Mouse (Mus musculus) ovary, adult 18-20 months (tissue): ENCODE results near the gene Thg1l.
A peak's percentile ranks its signal among the peaks of the same experiment; 100 is the strongest.

Source experiments
- DNase-seq: peaks from one replicate; pipeline ENCODE4 v3.0.0; 2022; ENCODE audit warnings: low spot score, mixed read lengths

Thg1l gene

GRCm38 (mm10) chr11:45927456-45927855 is 27.8 kb downstream of the Thg1l start:
- no peak for DNase-seq

DNA sequence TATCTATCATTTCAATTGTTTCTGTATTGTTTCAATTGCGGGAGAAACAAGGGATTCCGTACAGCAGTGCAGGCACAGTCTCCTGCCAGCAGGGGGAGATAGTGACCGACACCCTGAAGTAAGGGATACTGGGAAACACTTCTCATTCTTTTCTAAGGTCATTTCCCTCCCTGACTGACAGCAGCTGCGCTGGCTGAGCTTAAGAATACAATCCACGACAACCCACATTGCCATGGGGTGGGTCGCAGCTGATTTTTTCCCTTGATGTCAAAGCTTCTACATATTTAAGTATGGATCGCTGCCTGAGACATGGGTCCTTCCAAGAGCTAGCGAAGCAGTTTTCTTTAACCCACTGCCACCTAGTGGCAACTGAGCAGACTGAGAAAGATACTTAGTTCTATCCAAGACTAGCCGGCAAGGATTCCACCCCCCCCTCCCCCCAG is 28.6 kb downstream of the Thg1l start:
- peak; percentile 40 for DNase-seq

DNA sequence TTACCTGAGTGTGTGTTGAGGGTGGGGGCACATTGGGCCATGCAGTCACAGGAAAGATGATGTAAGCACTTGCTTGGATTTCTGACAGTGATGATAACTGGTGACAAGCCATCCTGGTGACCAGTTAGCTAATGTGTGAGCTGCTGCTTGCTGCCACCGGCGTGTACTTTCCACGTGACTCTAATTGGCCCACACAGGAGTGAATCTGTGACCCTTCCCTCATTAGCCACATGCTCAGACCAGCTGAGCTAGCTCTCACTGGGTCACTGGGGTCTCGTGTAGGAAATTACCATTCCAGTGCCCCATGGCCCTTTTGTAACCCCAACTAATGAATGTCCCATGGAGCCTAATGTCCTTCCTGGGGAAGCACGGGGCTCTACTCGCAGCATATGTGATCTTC is 29.9 kb downstream of the Thg1l start:
- no peak for DNase-seq

DNA sequence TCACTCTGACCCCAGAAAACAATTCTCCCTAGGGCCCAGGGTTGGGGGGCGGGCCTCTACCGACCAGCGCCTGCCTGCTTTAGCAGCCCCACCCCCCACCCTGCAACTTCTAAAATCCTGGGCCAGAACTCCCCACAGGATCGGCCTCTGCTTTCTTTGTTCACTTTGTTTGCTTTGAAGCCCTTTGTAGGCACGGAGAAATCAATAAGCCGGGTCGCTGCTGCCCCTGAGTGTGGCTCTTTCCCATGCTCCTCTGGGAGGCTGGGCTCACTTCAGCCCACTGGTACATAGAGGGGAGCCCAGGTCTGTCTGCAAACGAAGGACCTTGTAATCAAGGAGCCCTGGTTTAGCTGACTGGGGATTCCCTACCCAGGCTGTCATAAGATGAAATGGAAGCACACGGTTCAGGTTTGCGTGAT is 33.8 kb downstream of the Thg1l start:
- DNase-seq, result no peak

DNA sequence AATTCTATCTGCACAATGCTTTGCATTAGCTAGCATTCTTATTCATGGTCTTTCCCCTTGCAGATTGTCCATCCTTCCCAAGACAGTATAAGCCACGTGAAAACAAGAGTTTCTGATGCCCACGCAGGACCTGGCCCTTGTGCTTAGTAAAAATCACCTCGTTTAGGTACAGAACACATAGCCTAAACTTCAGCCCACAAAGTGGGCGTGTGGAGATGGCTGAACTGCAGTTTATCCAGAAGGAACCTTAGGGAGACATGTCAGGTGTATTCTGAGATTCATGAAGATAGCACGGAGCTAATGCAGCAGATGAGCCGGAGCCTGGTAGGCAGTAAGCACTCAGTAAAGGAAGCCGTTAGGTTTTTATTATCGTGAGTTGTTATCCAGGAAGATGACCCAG is 34.3 kb downstream of the Thg1l start:
- no peak for DNase-seq

GRCm38 (mm10) chr11:45918836-45919235 is 36.5 kb downstream of the Thg1l start:
- no peak for DNase-seq

DNA sequence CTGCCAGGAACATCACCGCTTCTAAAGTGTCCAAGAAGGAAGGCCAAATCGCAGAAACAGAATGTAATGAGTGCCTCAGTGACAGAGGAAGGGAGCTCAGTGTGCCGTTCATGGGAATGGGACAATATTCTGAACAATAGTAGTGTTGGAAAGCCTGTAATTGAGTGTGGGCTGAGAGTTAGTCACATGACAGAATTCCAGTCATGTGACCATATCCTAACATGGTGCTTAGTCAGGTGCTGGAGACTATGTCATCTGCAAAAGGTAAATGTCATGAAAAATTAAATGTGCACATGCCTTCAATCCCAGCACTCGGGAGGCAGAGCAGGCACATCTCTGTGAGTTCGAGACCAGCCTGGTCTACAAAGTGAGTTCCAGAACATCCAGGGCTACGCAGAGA is 37.3 kb downstream of the Thg1l start:
- DNase-seq, result no peak

- no peak for DNase-seq
Measured at GRCm38 (mm10) chr11:45916196-45916595, 39.1 kb downstream of the Thg1l start.

DNA sequence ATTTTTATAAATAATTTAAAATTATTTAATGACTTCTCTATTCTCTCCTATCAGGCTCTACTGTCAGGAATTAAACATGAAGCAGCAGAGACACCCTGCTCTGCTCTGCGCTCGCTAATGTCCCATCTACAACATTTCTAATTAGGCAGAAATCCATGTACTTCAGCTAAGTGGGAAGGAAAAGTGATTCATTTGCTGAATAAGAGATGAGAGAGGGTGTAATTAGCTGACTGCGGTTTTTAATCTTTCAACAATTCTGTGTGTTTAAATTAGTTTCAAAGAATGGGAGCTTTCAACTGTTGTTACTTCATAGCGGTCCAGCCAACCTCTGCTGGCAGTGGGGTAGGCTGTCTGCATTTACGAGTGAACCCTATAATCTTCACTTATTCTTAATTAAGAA is 44.6 kb downstream of the Thg1l start:
- no peak for DNase-seq

GRCm38 (mm10) chr11:45908894-45909293 is 46.4 kb downstream of the Thg1l start:
- no peak for DNase-seq

GRCm38 (mm10) chr11:45908070-45908469 is 47.2 kb downstream of the Thg1l start:
- no peak for DNase-seq

GRCm38 (mm10) chr11:45907301-45907700 is 48.0 kb downstream of the Thg1l start:
- no peak for DNase-seq

DNA sequence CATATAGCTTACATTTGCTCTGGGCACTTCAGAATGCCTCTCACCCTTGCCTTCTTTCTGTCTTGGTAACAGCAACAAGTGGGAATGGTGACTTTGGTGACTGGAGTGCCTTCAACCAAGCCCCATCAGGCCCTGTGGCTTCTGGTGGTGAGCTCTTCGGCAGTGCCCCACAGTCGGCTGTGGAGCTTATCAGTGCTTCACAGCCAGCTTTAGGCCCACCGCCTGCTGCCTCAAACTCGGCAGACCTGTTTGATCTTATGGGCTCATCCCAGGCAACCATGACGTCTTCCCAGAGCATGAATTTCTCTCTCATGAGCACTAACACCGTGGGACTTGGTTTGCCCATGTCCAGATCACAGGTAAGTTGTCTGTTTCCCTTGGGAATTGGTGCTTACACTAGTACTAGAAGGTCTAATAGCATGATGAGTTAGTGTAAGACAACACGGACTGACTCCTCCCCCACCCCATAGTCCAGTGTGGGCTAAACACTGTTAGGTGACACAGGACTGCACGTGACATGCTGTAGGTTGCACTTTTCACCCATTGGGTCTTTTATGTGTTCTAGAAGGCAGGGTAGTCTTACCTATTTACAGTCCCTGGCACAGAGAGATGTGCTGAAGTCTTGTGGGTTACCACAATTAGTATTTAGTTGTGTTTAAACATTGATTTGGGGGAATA is 49.0 kb downstream of the Thg1l start:
- DNase-seq, result no peak

- no peak for DNase-seq
Measured at GRCm38 (mm10) chr11:45900233-45901015, 54.9 kb downstream of the Thg1l start.

DNA sequence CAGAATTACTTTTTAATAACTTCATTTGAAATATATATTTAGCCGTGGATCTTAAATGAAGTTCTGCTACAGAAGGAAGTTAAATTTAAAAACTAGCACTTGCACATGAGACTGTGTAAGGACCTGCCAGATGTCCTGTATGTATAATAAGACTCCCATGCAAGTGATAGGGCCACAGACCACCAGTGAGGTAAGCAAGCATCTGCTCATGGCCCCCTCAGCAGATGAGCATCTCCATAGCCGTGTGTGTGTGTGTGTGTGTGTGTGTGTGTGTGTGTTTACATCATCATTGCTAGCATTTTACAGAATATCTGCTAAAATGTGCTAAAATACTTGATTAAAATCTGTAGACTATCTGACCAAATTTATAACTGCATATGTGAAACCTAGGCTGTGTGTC is 57.9 kb downstream of the Thg1l start:
- DNase-seq, result no peak
